Mouse (Mus musculus): ENCODE measurements around the gene Gfpt2. TPM values are rescaled to one million over a fixed set of nuclear protein-coding genes. Genes with fewer than 3 reads are reported as not detected.

The Gfpt2 gene
- polyA plus RNA-seq, 1 experiment, result 0.52 TPM

DNA sequence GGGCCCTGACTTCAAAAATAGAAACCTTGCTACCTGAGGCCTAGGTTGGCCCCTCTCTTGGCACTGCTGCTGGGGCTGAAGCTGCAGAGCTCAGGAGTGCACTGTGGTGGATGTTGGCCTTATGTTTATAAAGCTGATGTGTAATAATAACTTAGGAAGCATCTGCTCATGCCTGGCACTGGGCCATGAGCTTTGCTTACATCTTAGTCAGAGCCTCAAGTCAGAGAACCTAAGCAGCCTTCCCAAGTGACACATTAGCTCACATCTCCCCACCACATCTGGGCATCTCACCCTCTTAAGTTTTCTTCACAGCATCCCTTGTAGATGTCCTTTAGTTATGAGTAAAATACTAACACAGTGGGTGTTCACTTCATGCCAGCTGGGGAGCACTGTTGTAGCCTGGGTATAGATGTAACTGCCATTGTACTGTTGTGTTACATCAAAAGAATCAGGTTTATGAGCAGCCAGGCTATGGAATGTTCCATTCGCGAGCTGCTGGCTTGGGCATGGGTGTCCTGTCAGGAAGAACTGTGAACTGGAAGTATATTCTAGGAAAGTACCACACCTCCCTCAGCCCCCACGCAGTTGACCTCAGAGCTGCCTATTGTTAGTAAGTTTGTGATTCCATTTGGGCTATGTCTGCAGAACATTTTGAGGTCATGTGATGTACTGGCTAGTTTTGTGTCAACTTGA, 86.1 kb downstream of the Gfpt2 start:
- Histone ChIP-seq H3K79me2 (ENCODE audit: control insufficient read depth, insufficient read depth) (no peaks in the 10 kb centered on the region), H3K27me3 (ENCODE audit: control insufficient read depth, insufficient read depth, insufficient read length) (no peaks in the 10 kb centered on the region), H3ac (ENCODE audit: control insufficient read depth, insufficient read length) (no peak overlapping the region), H3K36me3 (ENCODE audit: control insufficient read depth, insufficient read depth) (peaks cover 6% of the 10 kb centered on the region), H3K4me3 (no peak overlapping the region), H3K4me2 (ENCODE audit: low read depth) (no peak overlapping the region)
- no peak for TF ChIP-seq CEBPB (IDR thresholded peaks at IDR 0.05; ENCODE audit: insufficient read depth, poor library complexity, severe bottlenecking)
- TF ChIP-seq SRF (IDR thresholded peaks at IDR 0.05; ENCODE audit: control insufficient read depth, insufficient read length, low read depth), result no peak
- no peak for TF ChIP-seq REST (IDR thresholded peaks at IDR 0.05; ENCODE audit: insufficient read depth, insufficient read length)
- TF ChIP-seq MYOG (IDR thresholded peaks at IDR 0.05; ENCODE audit: control insufficient read depth in 1 of 3, insufficient read depth in 1 of 3, insufficient read length in 2 of 3, low read depth in 2 of 3), result no peak
- TF ChIP-seq E2F4 (IDR thresholded peaks at IDR 0.05; ENCODE audit: insufficient read depth), result no peak
- TF ChIP-seq MAX (IDR thresholded peaks at IDR 0.05; ENCODE audit: low read depth), result no peak
- no peak for TF ChIP-seq USF1 (IDR thresholded peaks at IDR 0.05; ENCODE audit: low read depth)
- TF ChIP-seq POLR2A (IDR thresholded peaks at IDR 0.05; ENCODE audit: insufficient read length, low read depth), result no peak
- no peak for TF ChIP-seq TCF12 (IDR thresholded peaks at IDR 0.05; ENCODE audit: insufficient read depth, poor library complexity, severe bottlenecking)
- TF ChIP-seq TCF3 (IDR thresholded peaks at IDR 0.05; ENCODE audit: insufficient read length, low read depth), result no peak

DNA sequence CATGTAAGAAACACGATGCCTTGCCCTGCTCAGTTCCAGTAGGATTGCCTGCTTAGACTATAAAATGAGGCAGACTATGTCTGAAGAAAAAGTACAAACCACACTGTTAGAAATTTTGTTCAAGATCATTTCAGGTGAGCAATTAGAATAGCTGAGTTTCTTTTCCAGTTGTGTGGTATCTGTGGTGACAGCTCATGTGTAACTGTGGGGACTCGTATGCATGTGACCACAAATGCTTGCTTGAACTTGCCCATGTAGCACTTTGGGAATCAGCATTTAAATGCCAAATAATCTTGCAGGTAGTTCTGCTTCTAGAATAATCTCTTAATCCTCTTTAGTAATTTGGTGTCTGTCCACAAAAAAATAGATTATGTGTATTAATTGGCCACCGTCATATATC, 89.4 kb downstream of the Gfpt2 start:
- Histone ChIP-seq H3K79me2 (ENCODE audit: control insufficient read depth, insufficient read depth) (no peaks in the 10 kb centered on the region), H3K4me2 (ENCODE audit: low read depth) (no peak overlapping the region), H3K27me3 (ENCODE audit: control insufficient read depth, insufficient read depth, insufficient read length) (no peaks in the 10 kb centered on the region), H3ac (ENCODE audit: control insufficient read depth, insufficient read length) (no peak overlapping the region), H3K4me3 (no peak overlapping the region), H3K36me3 (ENCODE audit: control insufficient read depth, insufficient read depth) (peaks cover 6% of the 10 kb centered on the region)
- TF ChIP-seq USF1 (IDR thresholded peaks at IDR 0.05; ENCODE audit: low read depth) (no peak), TCF3 (IDR thresholded peaks at IDR 0.05; ENCODE audit: insufficient read length, low read depth) (no peak), POLR2AphosphoS2 (IDR thresholded peaks at IDR 0.05; ENCODE audit: insufficient read length, low read depth) (no peak), TCF12 (IDR thresholded peaks at IDR 0.05; ENCODE audit: insufficient read depth, poor library complexity, severe bottlenecking) (no peak), E2F4 (IDR thresholded peaks at IDR 0.05; ENCODE audit: insufficient read depth) (no peak)

Other genes with a start within 250 kb of the Gfpt2 start
- not detected for gene Olfr1380, start 237.3 kb upstream of the Gfpt2 start, polyA plus RNA-seq (2012; fragmentation: generic; extraction: Trizol)
- 0.01 TPM for gene Flt4, start 184.9 kb upstream of the Gfpt2 start, polyA plus RNA-seq (2012; fragmentation: generic; extraction: Trizol)
- gene Scgb3a1, start 130.6 kb upstream of the Gfpt2 start, polyA plus RNA-seq (2012; fragmentation: generic; extraction: Trizol), result not detected
- gene Cnot6, start 81.5 kb upstream of the Gfpt2 start, polyA plus RNA-seq (2012; fragmentation: generic; extraction: Trizol), result 12.1 TPM
- gene Mapk9, start 52.6 kb downstream of the Gfpt2 start, polyA plus RNA-seq (2012; fragmentation: generic; extraction: Trizol), result 21.5 TPM
- not detected for gene Rasgef1c, start 107.7 kb downstream of the Gfpt2 start, polyA plus RNA-seq (2012; fragmentation: generic; extraction: Trizol)
- gene Rnf130, start 231.2 kb downstream of the Gfpt2 start, polyA plus RNA-seq (2012; fragmentation: generic; extraction: Trizol), result not detected